Mouse (Mus musculus): ENCODE data around the gene Saa2. TPM values are rescaled to one million over a fixed set of nuclear protein-coding genes. Genes with fewer than 3 reads are reported as not detected.
"Not testable (repeated sequence)": the region's sequence is repeated elsewhere in the genome, so short reads cannot be mapped to it uniquely, and the experiment has no call there.

Gene Saa2
- not detected in 2 replicates for polyA plus RNA-seq (2012; rRNA removed)

DNA sequence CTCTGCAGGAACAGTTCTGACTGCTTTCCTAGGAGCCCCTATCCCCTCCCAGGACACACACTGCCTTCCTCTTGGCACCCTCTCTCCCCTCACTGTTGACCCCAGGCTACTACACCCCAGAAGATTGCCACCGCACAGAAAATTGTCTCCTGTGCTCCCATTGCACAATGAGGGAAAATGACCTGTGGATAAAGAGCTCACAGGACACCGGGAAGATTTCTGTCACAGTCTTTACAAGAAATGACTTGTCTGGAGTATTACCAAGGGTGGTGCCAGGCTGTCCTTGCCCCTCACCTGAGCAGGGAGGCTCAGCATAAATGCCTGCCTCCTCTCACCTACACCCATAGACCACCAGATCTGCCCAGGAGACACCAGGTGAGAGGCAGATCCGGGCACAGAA is at the start of gene Saa2:
Gene Saa2 (plus strand): TSS at position 301 of the 400 bp plus-strand sequence.
- DNase-seq (ENCODE audit: low spot score): no peak

DNA sequence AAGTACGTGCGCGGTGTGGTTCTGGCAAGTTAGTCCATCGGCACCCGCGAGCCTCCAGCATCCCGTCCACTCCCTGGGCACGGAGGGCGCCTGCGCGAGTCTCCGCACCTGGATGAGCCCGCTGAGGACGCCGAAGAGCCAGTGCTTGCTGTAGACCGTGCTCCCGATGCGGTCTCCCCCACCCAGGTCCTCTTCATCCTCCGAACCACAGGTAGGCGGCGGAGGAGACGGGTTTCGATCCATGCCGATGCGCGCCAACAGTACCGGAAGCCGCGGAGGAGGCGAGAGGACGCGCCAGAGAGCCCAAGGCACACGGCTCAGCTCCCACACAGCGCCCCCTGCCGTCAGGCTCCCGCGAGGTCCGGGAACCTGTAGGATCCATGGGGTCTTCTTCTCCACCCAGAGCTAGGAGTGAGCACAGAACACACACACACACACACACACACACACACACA is 41.2 kb upstream of the Saa2 start, which contains the start of gene Saal1:
Gene Saal1 (minus strand): TSS at position 291 of the 455 bp plus-strand sequence.
- DNase-seq (ENCODE audit: low spot score): peak; percentile 77

DNA sequence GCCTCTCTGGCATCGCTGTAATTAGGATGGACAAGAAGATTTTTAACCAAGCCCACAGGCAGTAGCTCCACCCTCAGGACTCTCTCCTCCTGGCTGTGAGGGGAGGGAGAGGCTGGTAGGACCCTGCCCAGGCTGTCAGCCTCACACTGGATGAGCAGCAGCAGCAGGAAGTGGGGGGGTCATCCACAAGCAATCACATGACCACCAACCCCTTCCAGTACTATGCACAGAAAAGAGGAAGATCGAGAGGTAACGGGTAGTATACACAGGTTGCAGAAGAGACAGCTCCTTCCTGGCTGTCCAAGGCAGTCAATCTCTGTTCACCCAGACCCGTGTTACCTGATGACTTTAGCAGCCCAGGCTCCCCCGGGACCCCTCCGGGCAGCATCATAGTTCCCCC is 39.3 kb upstream of the Saa2 start:
- DNase-seq (ENCODE audit: low spot score): no peak

DNA sequence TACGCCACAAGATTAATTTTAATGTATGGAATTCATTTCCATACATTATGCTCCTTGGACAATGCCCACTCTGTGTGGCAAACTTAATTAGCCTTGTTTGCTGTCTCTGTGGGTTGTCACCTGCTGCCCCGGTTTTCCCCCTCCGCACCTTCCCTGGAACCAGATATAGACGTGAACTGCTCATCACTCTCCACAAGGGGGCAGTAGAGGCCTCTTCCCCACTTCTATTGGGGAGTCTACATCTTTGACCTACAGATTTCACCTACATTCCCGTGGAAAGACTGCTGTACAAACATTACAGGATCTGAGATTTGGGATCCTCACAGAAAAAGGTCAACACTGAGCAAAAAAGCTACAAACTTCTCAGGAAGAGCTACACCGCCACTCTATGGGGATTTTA is 37.1 kb upstream of the Saa2 start:
- no peak for DNase-seq (ENCODE audit: low spot score)

DNA sequence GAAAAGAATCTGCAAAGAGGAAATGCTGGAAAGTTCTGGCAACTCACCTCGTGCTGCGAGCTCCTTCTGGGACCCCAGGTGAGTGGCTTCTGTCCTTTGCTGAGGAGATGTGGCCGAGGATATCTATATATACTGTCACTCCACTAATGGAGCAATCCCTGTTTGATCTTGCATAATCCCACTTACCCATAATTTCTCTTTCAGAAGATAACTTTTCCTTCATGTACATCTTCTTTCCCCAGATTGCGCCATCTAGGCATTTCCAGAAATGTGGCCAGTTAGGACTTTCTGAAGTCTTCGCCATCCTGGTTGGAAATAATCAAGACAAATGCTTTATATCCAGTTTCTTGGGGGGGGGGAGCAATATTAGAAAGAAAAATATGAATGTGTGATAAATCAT is 36.0 kb upstream of the Saa2 start, which contains the start of gene Saa3:
Gene Saa3 (minus strand): TSS at position 101 of the 400 bp plus-strand sequence.
- DNase-seq (ENCODE audit: low spot score): no peak

DNA sequence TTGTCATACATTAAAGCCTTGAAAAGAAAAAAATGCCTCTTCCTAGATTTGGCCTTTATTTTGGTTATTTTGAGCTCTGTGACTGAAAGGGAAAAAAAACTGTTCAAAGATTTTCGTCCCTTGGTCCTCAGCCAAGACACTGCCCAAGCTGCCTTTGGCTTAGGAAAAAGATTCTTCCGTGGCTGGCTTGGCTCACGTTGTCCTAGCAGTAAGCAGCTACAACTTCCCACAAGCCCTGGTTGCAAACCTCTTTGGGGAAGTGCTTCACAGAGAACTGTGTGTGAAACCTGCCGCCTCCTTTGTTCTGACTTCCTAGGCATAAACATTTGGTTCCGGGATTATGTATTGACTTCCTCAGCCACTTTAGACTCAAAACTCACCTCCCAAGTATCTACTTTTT is 34.7 kb upstream of the Saa2 start:
- no peak for DNase-seq (ENCODE audit: low spot score)

DNA sequence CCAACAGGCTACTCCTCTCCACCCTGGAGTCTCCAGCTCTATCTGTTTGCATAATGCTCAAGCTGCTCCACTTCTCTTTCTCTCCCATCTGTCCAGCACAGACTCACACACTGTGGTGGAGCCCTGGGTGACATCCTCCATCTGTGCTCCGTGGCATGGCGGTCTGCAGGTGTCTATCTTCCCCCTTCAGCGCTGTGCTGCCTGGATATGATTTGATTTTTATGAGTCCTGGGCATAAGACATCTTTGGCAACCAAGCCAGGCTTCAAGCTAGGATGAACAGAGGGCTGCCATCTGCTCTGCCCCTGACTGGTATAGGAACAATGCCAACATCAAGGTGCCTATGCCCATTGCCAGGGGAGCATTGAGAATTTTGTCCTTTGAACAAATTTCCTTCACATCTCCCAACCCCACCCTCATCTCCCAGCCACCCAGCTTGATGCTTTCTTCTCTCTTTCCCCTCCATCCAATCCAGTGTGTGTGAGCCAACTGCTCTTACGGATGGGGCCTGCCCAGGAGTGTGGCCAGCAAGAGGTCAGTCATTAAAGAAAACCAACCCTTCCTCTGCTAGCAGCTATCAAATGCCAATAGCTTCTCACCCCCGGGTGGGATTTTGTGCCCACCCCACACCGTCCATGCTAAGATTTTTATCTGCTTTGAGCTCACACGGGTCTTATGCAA is 32.9 kb upstream of the Saa2 start:
- no peak for DNase-seq (ENCODE audit: low spot score)

DNA sequence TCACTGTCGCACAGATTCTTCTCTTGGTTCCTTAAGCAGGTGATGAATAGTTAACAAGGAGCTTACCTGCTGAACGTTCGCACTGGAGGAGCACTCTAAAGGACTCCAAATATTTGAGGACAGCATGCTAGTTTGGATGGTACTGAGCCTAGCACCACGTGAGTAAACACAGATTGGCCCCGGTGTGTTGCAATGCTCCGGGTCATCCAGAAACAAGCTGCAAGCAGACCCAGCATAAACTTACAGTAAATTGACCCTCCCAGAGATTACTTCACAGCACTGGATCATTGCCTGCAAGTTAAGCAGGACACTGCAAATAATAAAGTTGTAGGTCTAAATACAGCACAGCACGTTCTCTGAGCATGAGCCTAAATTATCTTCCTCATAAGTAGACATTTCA is 32.1 kb upstream of the Saa2 start:
- DNase-seq (ENCODE audit: low spot score): no peak

DNA sequence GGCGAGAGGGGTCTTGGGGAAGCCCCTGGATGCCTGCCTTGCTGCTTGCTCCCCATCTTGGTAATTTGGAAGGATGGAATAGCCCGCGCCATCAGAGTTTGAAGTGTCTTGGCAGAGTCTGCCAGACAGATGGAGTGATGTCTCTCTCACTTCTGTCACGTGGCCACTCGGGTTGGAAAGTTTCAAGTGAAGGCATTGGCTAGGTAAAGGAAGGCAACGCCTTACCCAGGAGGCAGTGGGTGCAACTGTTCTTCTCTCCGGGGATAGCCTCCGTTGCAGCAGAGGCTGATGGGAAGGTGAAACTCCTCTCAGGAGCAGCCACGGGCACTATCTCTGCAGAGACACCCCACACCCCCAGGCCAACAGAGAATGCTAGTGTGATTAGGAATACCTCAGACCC is 31.1 kb upstream of the Saa2 start:
- no peak for DNase-seq (ENCODE audit: low spot score)

DNA sequence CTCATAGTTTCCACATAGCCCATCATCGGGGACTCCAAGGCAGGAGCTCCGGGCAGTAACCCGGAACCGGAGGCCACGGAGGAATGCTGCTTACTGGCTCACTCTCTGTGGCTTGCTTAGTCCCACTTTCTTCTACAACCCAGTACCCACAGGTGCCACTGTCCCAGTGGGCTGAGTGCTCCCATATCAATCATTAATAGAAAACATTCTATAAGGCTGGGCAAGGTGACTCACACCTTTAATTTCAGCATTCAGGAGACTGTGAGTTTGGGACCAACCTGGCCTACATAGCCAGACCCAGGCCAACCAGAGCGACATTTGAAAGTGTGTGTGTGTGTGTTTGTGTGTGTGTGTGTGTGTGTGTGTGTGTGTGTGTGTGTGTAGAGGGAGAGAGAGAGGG is 28.2 kb upstream of the Saa2 start:
- DNase-seq (ENCODE audit: low spot score): no peak

DNA sequence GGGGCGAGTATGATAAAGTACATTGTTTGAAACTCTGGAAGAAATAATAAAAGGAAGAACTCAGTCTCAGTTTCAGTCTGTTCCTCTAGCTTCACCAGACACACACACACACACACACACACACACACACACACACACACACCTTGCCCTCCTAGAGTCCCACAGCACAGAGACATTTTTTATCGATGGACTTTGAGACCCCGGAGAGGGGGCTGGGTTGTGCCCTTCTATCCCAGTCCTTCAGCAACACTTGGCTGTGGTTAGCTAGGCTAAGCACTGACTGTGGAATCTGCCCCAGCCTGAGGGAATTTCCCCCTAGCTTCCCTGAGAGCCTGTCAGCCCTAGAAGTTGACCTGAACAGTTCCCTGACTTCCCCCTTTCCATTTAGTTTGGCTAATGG is 27.7 kb upstream of the Saa2 start:
- no peak for DNase-seq (ENCODE audit: low spot score)

DNA sequence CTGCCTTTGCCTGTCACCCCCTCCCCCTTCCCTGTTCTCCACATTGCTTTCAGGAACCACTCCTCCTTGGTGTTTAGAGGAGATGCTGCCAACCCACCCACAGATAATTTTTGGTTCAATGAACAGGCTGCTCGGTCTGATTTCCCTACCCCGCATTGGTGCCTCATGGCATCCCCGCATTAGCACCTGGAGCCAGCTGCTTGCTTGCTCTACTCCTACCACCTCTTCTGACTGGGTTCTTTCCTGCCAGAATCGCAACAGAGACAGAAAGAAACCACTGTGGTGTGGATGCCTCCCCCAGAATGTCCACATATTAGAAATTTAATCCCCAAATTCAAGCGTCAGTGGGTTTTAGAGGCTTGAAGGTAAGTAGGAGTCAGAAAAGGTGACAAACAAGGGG is 27.2 kb upstream of the Saa2 start:
- no peak for DNase-seq (ENCODE audit: low spot score)

DNA sequence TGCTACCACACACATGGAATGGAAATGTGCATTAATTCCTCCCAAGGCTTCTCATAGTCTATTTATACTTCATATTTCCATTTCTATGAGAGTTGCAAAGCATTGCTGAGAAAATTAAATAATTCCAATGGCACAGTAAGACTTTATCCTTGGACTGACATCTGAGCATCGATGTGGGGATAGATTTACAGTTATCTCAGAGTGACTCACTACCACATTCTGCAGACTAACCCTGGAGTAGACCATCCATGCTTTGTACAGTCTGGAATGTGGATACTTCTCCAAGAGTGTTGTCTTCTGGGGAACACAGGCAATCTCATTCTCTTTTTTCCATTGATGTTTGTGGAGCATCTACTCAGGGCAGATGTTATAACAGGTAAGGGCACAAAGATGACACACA is 24.0 kb upstream of the Saa2 start:
- no peak for DNase-seq (ENCODE audit: low spot score)

DNA sequence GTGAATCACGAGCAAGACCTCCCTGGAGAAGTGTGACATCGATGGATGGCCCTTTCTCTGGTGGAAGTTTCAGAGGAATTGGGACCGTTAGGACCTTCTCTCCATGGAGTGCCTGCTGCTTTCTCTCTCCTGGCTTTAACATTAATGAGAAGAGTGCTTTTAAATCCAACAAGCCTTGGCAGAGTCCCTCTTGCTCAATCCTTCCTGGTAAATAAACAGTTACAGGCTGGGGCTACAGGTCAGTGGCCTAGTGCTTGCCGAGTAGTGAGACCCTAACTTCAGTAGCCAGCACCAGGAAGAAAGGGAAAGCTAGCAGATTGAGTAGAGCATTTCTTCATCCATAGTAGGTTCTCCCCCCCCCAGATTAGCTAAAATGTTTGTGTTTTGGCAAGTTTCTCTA is 19.1 kb upstream of the Saa2 start, which contains the start of gene Saa4:
Gene Saa4 (minus strand): TSS at position 146 of the 400 bp plus-strand sequence.
- DNase-seq (ENCODE audit: low spot score): no peak

DNA sequence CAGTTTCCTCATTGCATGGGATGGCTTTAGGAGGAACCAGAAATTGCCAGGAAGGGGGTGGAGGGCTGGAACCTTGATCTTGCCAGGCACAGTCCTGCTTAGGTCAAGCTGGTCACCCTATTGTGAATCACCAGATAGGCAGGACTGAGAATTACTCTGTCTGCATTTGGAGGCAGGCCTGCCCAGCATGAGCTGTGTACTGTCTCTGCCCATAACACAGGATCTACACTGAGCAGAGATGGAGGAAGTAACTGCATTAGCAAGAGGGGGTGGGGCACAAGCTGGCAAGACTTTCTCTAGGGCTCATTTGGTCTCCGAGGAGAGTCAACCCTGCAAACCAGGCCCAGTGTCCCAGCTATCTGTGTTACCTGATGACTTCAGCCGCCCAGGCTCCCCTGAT is 16.6 kb upstream of the Saa2 start:
- DNase-seq (ENCODE audit: low spot score): no peak

DNA sequence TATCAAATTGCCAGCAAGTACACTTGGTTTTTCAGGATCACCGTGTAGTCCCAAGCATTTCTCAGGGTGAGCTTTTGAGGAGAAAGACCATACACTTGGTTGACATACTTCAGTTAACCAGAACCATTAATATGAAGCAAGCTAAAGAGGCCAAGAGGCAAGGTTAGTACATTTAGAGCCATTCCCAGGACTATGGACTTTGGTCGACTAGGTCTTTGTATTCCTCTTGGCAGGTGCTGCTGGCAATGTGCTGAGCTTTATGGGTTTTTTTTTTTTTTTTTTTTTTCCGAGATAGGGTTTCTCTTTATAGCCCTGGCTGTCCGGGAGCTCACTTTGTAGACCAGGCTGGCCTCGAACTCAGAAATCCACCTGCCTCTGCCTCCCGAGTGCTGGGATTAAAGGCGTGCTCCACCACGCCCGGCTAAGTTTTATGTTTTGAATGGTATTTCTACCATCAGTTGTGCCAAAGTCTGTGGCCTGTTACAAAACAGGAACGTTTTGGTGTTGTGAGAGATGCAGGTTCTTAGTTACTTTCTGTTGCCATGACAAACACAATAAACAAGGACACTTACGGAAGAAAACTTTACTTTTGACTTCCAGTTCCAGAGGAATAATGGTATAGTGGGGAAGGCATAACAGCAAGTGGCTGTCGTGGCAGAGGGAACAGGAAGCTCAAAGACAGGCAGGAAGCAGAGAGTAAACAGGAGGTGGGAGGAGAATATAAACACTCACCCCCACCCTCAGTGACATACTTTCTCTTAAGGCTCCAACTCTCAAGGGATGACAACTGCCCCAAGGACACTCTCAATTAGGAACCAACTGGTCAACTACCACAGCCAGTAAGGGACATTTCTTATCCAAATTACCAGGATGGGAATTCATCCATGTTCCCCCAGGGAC is 12.8 kb upstream of the Saa2 start:
- DNase-seq (ENCODE audit: low spot score): no peak

DNA sequence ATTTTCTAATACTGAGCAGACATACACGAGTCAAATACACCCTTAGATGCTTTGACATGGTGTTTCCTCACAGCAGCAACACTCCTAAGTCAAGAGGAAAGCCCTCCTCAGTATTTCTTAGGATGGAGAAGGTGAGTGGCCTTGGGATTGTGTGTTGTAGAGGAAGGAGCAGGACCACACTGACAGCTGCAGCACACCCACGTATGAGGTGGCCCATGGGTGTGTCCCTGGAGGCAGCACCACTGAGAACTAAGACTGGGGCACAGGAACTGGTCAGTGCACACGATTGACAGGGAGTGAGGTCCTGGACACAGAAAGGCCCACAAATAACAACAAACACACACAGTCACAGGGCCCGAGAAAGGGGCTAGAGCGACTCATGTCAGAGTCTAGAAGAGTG is 11.5 kb upstream of the Saa2 start:
- not testable (repeated sequence) for DNase-seq (ENCODE audit: low spot score)

DNA sequence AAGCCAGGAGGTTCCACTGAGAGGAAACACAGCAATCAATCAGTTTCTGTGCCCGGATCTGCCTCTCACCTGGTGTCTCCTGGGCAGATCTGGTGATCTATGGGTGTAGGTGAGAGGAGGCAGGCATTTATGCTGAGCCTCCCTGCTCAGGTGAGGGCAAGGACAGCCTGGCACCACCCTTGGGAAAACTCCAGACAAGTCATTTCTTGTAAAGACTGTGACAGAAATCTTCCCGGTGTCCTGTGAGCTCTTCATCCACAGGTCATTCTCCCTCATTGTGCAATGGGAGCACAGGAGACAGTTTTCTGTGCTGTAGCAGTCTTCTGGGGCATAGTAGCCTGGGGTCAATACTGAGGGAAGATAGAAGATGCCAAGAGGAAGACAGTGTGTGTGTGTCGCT is 8.7 kb upstream of the Saa2 start, which contains the start of gene Saa1:
Gene Saa1 (minus strand): TSS at position 101 of the 400 bp plus-strand sequence.
- not testable (repeated sequence) for DNase-seq (ENCODE audit: low spot score)

DNA sequence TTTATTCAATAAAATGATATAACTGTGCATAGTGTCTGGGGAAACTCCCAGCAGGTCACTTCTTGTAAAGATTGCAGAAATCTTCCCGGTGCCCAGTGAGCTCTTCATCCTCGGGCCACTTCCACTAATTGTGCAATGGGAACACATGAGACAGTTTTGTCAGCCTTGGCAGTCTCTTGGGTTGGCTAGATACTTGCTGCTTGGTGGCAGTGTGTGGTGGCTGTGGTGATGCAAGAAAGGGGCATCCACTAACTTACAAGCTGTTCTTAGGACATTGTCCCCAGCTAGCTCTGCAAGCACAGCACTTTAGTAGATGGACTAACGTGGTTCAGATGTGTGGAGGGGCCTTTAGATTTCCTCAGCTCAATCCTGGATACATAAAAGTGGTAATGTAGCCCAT is 5.8 kb upstream of the Saa2 start:
- DNase-seq (ENCODE audit: low spot score): no peak

DNA sequence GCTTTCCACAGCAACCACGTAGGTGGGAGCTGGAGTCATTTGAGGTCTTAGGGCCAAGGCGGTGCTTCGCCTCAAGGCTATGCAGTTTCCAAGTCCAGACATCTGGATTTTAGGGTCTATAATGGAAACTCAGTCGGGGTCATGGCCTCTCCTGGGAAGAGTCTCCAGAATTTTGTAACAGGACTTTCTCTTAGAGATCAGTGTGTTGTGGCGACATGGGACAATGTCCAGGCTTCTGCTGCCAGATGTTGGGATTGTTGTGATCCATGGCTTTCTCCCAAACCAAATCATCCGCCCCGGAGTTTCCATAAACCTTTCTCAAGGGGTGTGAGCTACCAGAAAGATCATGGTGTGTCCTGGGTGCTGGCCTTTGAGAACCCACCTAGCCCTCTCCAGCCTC is 5.2 kb upstream of the Saa2 start:
- DNase-seq (ENCODE audit: low spot score): no peak

DNA sequence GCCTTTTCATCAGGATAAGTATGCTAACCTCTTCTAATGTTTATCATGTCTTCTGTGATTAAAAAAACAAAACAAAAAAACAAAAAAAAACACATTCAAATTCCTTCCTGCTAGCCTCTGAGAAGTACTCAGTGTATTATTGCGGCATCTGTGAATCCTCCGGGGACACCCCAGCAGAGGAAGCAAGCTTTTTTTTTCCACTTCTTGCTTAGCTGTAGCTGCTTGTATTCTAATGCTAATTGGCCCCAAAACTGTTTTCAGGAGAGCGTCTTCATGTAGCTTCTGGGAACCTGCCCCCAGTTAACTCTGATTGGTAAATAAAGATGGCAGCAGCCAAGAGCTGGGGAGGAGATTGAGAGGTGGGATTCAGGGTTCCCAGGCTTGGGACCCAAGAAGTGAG is 3.1 kb upstream of the Saa2 start:
- DNase-seq (ENCODE audit: low spot score): no peak

DNA sequence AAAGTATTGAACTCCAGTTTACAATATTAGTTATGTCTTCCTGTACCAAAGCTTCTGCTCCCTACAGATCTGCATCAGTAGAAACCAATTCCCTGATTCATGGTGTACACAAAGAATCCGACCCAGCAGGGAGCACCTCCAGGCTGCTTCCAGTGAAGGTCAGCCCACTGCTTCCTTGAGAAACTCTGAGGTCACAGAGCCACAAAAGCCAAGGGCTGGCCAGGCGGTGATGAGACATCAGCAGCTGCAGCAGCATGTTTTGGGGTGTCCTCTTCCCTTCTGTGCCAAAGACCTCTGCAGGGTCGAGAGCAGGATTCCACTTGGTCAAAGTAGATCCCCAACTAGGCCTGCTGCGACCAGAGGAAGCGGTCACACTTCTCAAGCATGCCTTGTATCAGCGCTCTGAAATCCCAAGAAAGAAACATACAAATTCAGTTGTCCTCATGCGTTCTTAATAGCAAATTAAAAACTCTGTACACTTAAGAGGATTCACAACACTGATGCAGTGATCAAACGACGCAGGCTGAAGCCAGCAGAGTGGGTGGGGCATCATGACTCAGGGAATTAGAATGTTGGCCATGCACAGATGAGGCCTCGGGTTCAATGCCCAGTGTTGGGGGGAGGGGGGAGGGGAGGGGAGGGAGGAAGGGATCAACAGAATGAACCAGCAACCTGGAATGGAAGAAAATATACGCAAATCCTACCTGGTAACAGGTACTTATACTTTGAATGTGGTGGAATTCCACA is 9.6 kb downstream of the Saa2 start:
- no peak for DNase-seq (ENCODE audit: low spot score)

All from urinary bladder, adult 2 months (tissue).